Mouse (Mus musculus) lung, embryonic 14.5 days (tissue): ENCODE measurements around the gene Akr1b3. TPM values are rescaled to one million over a fixed set of nuclear protein-coding genes. Genes with fewer than 3 reads are reported as not detected.
A peak's percentile ranks its signal among the peaks of the same experiment; 100 is the strongest.

Source experiments
- ATAC-seq: fragments of 200-750 bp; cut with Nextera tagmentation; 2 replicates; pipeline ENCODE4 v1.8.0; 2017; ENCODE audit warnings: mild to moderate bottlenecking, moderate TSS enrichment, moderate library complexity; ENCODE audit not compliant: insufficient read depth
- DNase-seq: peaks from one replicate; pipeline ENCODE4 v3.0.0-alpha.2; 2015
- H3K27ac ChIP-seq: fragments of 300-500 bp; sonication (generic); 2 replicates; pipeline ENCODE4 v1.5.1; 2014; ENCODE audit warnings: low read depth, mild to moderate bottlenecking, moderate library complexity
- H3K27me3 ChIP-seq: fragments of 300-500 bp; sonication (generic); 2 replicates; pipeline ENCODE4 v1.6.1; 2014; ENCODE audit warnings: low read length, control low read depth; ENCODE audit not compliant: insufficient read depth
- H3K36me3 ChIP-seq: fragments of 300-500 bp; sonication (generic); 2 replicates; pipeline ENCODE4 v1.6.1; 2014; ENCODE audit warnings: control low read depth; ENCODE audit not compliant: insufficient read depth
- H3K4me1 ChIP-seq: fragments of 300-500 bp; sonication (generic); 2 replicates; pipeline ENCODE4 v1.6.1; 2014; ENCODE audit warnings: antibody characterized with exemption, control low read depth; ENCODE audit not compliant: insufficient read depth
- H3K4me2 ChIP-seq: fragments of 300-500 bp; sonication (generic); 2 replicates; pipeline ENCODE4 v1.6.1; 2014; ENCODE audit warnings: mild to moderate bottlenecking
- H3K4me3 ChIP-seq: fragments of 300-500 bp; sonication (generic); 2 replicates; pipeline ENCODE4 v1.5.1; 2014; ENCODE audit warnings: low read depth, low read length
- H3K9ac ChIP-seq: fragments of 300-500 bp; sonication (generic); 2 replicates; pipeline ENCODE4 v1.6.1; 2014
- H3K9me3 ChIP-seq: fragments of 300-500 bp; sonication (generic); 2 replicates; pipeline ENCODE4 v1.6.1; 2016; ENCODE audit warnings: low read depth, low read length, control low read depth
- CTCF ChIP-seq: IDR thresholded peaks from 2 replicates; pipeline ENCODE4 v1.5.1; 2016; ENCODE audit warnings: antibody characterized with exemption, low read depth
- WGBS: fragments of 180-500 bp; shearing (Covaris S2); extraction: QIAGEN DNeasy Blood & Tissue Kit; methylation state at CpG from one replicate; pipeline ENCODE4 v1.1.7; 2014; 5-methylcytosine and 5-hydroxymethylcytosine counted together
- polyA plus RNA-seq: library from polyadenylated mRNA; unstranded; fragments of >200 nt; fragmentation: Nextera tagmentation; extraction: Ambion mirVana; gene quantifications from 2 replicates; pipeline ENCODE4 v1.2.1, GENCODE M21; 2014

Gene Akr1b3
- polyA plus RNA-seq, 1 experiment from 2014 or later, result 170 TPM

GRCm38 (mm10) chr6:34295437-34295836 lies 21.8 kb downstream of the Akr1b3 start:
- 85% methylated on average over 9 of the region's 9 CpGs for WGBS
- no peak overlapping the region for H3K4me2 ChIP-seq
- H3K9ac ChIP-seq, result no peak overlapping the region
- H3K9me3 ChIP-seq, result no peaks in the 10 kb centered on the region
- H3K36me3 ChIP-seq, result no peaks in the 10 kb centered on the region
- DNase-seq (no peak), ATAC-seq (no peak)
- no peak overlapping the region for H3K27ac ChIP-seq
- TF ChIP-seq CTCF, result no peak
- H3K4me1 ChIP-seq, result no peaks in the 10 kb centered on the region
- H3K4me3 ChIP-seq, result no peak overlapping the region
- no peaks in the 10 kb centered on the region for H3K27me3 ChIP-seq

- no peak overlapping the region for H3K27ac ChIP-seq
- H3K27me3 ChIP-seq, result no peaks in the 10 kb centered on the region
- no peak overlapping the region for H3K9ac ChIP-seq
- ATAC-seq (peak; percentile 95), DNase-seq (peak; percentile 91)
- no peaks in the 10 kb centered on the region for H3K9me3 ChIP-seq
- H3K4me1 ChIP-seq, result no peaks in the 10 kb centered on the region
- no peak overlapping the region for H3K4me3 ChIP-seq
- no peaks in the 10 kb centered on the region for H3K36me3 ChIP-seq
- H3K4me2 ChIP-seq, result 0 out of 2 replicates have a peak overlapping the region, but pooled peaks have one; percentile 23
- TF ChIP-seq CTCF, result peak; percentile 95
- 30% methylated on average over 9 of the region's 9 CpGs for WGBS
These were observed 24.3 kb downstream of the Akr1b3 start for GRCm38 (mm10) chr6:34292882-34293487.

- WGBS, result 63% methylated on average over 11 of the region's 11 CpGs
- no peaks in the 10 kb centered on the region for H3K36me3 ChIP-seq
- H3K27ac ChIP-seq, result no peak overlapping the region
- no peak overlapping the region for H3K4me3 ChIP-seq
- no peak overlapping the region for H3K9ac ChIP-seq
- no peak for TF ChIP-seq CTCF
- H3K9me3 ChIP-seq, result no peaks in the 10 kb centered on the region
- H3K27me3 ChIP-seq, result no peaks in the 10 kb centered on the region
- H3K4me2 ChIP-seq, result 0 out of 2 replicates have a peak overlapping the region, but pooled peaks have one; percentile 23
- no peak for DNase-seq
- H3K4me1 ChIP-seq, result no peaks in the 10 kb centered on the region
- ATAC-seq, result 0 out of 2 replicates have a peak, but pooled peaks have one; percentile 8
These were observed 24.9 kb downstream of the Akr1b3 start for GRCm38 (mm10) chr6:34292196-34292881.

GRCm38 (mm10) chr6:34290681-34291080 lies 26.6 kb downstream of the Akr1b3 start:
- H3K4me3 ChIP-seq, result no peak overlapping the region
- no peaks in the 10 kb centered on the region for H3K9me3 ChIP-seq
- no peak for DNase-seq
- H3K36me3 ChIP-seq, result no peaks in the 10 kb centered on the region
- no peak overlapping the region for H3K4me2 ChIP-seq
- no peak overlapping the region for H3K27ac ChIP-seq
- 79% methylated on average over 8 of the region's 8 CpGs for WGBS
- no peak for TF ChIP-seq CTCF
- H3K9ac ChIP-seq, result no peak overlapping the region
- no peak for ATAC-seq
- H3K4me1 ChIP-seq, result no peaks in the 10 kb centered on the region
- H3K27me3 ChIP-seq, result no peaks in the 10 kb centered on the region

GRCm38 (mm10) chr6:34290091-34290490 lies 27.2 kb downstream of the Akr1b3 start:
- Histone ChIP-seq H3K36me3 (no peaks in the 10 kb centered on the region), H3K27me3 (no peaks in the 10 kb centered on the region), H3K9ac (no peak overlapping the region), H3K4me3 (no peak overlapping the region), H3K9me3 (no peaks in the 10 kb centered on the region), H3K4me1 (no peaks in the 10 kb centered on the region), H3K4me2 (no peak overlapping the region), H3K27ac (no peak overlapping the region)
- no peak for DNase-seq
- no peak for ATAC-seq
- TF ChIP-seq CTCF, result no peak
- 83% methylated on average over 17 of the region's 17 CpGs for WGBS

- no peak for DNase-seq
- no peaks in the 10 kb centered on the region for H3K4me1 ChIP-seq
- no peaks in the 10 kb centered on the region for H3K36me3 ChIP-seq
- H3K4me2 ChIP-seq, result no peak overlapping the region
- WGBS, result 87% methylated on average over 10 of the region's 10 CpGs
- TF ChIP-seq CTCF, result no peak
- ATAC-seq, result no peak
- H3K9ac ChIP-seq, result no peak overlapping the region
- H3K27me3 ChIP-seq, result no peaks in the 10 kb centered on the region
- no peak overlapping the region for H3K27ac ChIP-seq
- H3K4me3 ChIP-seq, result no peak overlapping the region
- no peaks in the 10 kb centered on the region for H3K9me3 ChIP-seq
These were observed 29.2 kb downstream of the Akr1b3 start for GRCm38 (mm10) chr6:34288098-34288497.

GRCm38 (mm10) chr6:34286841-34287240 lies 30.4 kb downstream of the Akr1b3 start:
- H3K9ac ChIP-seq, result no peak overlapping the region
- 65% methylated on average over 3 of the region's 3 CpGs for WGBS
- ATAC-seq (no peak), DNase-seq (no peak)
- no peaks in the 10 kb centered on the region for H3K4me1 ChIP-seq
- no peak for TF ChIP-seq CTCF
- H3K27me3 ChIP-seq, result no peaks in the 10 kb centered on the region
- no peaks in the 10 kb centered on the region for H3K36me3 ChIP-seq
- no peak overlapping the region for H3K27ac ChIP-seq
- no peak overlapping the region for H3K4me2 ChIP-seq
- no peak overlapping the region for H3K4me3 ChIP-seq
- no peaks in the 10 kb centered on the region for H3K9me3 ChIP-seq
